Mouse (Mus musculus): ENCODE data around the gene Klk1. TPM values are rescaled to one million over a fixed set of nuclear protein-coding genes. Genes with fewer than 3 reads are reported as not detected.
"Not testable (repeated sequence)": the region's sequence is repeated elsewhere in the genome, so short reads cannot be mapped to it uniquely, and the experiment has no call there.

The Klk1 gene
- total RNA-seq, 2 experiments from 2014 or later = not detected

DNA sequence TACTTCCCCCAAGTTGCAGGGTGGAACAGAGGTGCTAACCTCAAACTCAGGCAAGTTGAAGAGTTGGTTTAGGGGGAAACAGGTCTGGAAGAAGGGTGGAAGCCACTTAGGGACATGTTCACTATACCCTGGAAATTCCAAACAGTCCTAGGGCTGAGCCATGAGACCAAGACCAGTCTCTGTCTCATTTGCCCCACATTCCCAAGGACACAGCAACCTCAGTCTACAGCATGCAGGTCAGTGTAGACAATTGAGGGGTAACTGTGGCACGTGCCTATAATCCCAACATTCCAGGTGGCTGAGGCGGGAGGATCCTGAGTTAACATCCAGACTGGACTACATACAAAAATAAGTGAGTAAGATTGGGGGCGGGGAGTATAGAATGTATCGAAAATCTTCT lies 24.1 kb downstream of the Klk1 start:
- DNase-seq (ENCODE audit: low spot score in 2 of 2) = no peak
- intact Hi-C loops (cut with DNase I) = no loop called here

DNA sequence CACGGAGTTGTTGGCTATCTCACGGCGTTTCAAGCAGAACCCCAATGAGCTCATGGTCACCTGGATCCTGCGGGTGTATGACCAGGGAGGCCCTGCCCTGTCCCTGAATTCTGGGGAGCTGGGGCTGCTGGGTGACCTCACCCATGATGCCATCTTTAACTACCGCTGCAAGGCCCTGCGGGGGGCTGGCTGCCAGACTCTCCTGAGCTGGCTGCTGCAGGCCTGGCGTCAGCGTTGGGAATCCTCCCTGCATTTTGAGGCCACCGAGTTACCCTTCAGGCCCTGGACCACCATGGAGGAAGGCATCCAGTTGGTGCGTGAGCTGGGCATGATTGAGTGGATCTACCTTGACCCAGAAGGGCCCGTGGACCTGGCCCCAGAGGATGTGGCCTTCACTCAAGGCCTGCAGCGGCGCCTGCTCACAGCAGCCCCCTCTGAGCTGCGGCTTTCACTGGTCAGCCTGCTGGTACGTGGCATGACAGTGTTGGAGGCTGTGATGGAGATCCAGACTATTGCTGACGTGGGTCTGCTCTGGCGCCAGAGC lies 25.6 kb downstream of the Klk1 start:
- intact Hi-C loops (cut with DNase I); DNase-seq (ENCODE audit: low spot score in 2 of 2): not testable (repeated sequence)

DNA sequence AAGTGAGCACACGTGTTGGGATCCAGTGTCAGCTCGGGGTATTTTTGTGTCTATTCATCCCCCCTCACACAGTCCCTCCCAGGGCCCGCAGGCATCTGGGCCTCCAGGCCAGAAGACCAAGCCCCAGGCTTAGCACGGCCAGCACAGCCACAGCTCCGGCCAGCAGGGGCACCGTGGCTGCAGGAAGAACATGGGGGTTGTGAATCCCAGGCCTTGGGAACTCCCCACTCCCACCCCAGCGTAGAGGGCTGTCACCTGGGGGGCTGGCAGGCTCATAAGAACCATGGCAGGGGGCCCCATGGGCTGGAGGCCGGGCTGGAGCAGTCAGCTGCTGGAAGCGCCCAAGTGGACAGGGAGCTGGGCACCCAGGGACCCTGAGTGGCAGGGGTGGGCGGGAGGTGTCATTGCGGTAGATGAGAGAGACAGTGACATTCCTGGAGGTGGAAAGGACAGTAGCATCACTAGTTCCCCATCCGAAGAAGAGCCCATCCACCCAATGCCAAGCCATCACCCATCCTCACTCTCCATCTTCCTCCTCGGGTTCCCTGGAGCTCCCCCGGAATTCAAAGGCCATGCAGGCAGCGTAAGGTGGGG lies 28.0 kb downstream of the Klk1 start:
- DNase-seq (ENCODE audit: low spot score in 2 of 2) = no peak
- intact Hi-C loops (cut with DNase I) = no loop called here

DNA sequence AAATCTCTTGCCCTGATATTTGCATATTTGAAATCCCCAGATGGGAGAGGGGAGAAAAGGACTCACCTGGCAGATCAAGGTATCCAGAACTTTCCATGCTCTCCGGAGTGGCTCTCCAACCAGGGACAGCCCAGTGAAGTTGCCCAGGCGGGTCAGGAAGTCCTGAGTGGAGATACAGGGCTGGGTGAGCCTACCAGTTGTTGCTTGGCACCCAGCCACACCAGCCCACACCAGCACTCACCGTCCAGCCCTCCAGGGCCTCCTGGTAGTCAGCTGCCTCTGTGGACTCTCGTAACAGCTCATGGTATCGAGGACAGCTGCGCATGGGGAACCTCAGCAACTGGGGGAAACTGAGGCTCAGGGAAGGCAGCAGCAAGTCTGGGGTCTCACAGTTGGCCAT lies 29.8 kb downstream of the Klk1 start:
- intact Hi-C loops (cut with DNase I) = loop anchor here (5.0 kb wide), 1 partner anchor 222 kb away; no protein-coding TSS in a partner anchor
- no peak for DNase-seq (ENCODE audit: low spot score in 2 of 2)

DNA sequence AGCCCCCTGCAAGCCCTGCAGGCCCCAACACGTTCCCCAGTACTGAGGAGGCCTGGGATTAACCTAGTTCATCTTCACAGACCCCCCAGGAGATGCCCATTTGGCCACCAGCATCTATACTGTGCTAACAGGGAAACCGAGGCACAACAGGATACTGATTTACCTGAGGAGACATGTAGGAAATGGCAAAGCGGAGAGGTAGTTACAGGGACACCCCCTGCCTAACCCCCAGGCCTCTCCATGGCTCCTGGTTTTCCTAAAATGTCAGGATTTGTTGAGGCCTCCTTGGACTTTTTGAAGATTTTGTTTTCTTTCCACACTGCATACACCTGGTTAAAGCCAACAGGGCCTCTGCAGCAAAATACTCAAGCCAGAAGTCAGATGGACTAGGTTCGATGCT lies 32.1 kb downstream of the Klk1 start, which contains the start of gene Acp4:
Gene Acp4 (minus strand): TSS at position 101 of the 400 bp plus-strand sequence.
- intact Hi-C loops (cut with DNase I) = loop anchor here (5.0 kb wide), 1 partner anchor 220 kb away; no protein-coding TSS in a partner anchor
- no peak for DNase-seq (ENCODE audit: low spot score in 2 of 2)

DNA sequence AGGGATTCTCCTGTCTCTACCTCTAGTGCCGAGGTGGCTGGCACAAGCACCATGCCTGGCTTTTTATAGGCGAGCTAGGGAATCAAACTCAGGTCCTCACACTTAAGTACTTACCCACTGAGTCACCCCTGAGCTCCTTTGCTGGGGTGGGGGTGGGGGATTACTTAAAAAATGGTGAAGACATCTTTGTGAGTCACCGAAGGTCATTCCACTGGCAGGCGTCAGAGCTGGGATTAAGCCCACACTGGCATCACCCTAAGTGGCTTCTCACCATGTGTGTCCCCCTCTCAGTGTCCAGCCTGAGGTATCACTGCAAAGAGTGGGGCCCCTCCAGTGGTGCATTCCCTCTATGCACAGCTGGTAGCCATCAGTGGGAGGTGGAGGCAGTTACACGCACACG lies 35.2 kb downstream of the Klk1 start:
- intact Hi-C loops (cut with DNase I) = loop anchor here (5.0 kb wide), 1 partner anchor 57 kb away; no protein-coding TSS in a partner anchor
- DNase-seq (ENCODE audit: low spot score in 2 of 2) = no peak

DNA sequence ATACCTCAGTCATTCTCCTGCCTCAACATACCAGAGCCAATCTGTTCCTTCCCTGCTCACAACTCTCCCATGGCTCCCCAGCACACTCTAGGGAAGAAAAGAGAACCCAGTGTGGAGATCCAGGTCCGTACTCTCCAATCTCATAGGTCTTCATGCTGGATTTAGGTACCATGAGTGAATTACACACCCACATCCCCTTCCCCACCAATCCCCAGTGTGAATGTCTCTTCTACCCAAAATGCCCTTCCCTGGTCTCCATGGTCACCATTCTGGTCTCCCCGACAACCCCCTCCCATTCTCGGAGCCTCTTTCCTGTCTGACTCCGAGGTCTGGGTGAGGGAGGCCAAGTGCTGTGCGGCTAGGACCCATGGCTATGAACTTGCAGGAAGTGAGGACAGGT lies 36.0 kb downstream of the Klk1 start, which contains the start of gene Gm15517:
Gene Gm15517 (plus strand): TSS at position 301 of the 400 bp plus-strand sequence.
- no peak for DNase-seq (ENCODE audit: low spot score in 2 of 2)
- intact Hi-C loops (cut with DNase I) = loop anchor here (5.0 kb wide), 1 partner anchor 56 kb away; no protein-coding TSS in a partner anchor

DNA sequence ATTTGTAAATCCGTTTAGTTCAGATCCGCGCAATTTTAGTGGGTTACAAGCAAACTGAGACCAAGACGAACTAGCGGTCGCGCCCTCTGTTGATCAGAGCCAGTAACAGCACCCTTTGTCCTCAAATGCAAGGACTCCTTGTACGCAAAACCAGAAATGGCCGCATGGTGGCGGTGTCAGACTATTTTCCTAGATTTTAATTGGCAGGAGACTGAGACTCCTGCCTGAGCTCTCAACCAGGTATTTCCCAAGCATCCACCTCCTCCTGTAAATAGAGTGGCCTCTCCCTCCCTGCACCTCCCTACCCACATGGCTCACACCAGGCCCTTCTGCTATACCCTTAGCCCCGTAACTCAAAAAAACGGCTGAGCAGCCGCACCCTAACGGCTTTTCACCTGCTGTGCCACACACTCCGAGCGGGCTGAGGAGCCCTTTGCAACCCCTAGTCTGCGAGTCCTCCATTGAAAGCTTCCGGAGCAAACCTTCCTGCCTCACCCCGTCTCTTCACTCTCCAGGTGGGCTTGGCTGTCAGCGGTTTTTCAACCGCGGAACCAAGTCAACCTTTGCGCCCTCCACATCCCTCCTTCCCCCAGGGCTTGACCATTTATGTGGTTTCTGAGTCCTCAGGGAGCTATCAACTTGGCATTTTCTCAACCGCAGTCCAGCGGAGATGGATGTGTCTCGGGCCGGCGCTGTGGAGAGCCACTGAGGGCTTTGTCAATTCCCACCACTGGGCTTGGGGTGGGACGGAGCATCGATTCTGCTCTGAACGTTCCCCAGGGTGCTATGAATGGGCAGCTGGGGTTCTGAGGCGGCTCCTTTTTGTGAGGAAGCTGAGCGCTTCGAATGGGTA lies 37.9 kb downstream of the Klk1 start:
- intact Hi-C loops (cut with DNase I) = loop anchor here (1.0 to 5.0 kb wide), 2 partner anchors 54 to 88 kb away; no protein-coding TSS in a partner anchor
- peak; percentile 97 to 99 for DNase-seq (ENCODE audit: low spot score in 2 of 2)

DNA sequence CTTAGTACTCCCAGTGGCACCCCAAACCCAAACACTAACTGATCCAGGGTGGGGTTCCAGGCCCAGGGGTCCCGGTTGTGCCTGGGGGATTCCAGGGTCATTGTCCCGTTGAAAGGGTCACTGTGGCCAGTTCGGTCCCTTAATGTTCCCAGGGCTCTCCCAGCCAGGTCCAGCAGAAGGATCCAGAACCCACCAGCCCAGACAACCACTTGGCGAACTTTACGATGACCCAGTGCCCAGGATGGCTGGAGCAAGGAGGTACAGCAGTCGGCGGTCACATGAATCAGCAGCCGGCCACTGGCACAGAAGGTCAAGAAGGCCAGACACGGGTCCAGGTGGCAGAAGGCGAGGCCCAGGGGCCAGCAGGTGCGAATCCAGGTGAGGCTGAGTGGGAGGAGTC lies 43.0 kb downstream of the Klk1 start:
- intact Hi-C loops (cut with DNase I) = no loop called here
- DNase-seq (ENCODE audit: low spot score in 2 of 2) = no peak

DNA sequence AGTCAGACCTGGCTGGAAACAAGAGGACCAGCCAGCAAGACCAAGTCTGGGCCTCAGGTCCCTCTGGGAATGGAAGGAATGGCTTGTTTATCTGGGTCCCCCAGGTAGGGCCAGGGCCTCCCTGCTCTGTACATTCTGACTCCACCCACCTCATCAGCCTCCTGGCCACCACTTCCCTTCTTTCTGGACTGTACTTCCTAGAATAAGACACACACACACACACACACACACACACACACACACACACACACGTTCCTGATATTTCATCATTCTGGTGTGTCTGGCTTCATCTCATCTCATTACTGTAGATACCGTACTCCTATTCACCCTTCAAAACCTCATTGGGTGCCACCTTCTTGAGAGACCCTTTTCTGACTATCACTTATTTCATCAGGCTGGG lies 44.2 kb downstream of the Klk1 start:
- intact Hi-C loops (cut with DNase I) = no loop called here
- no peak for DNase-seq (ENCODE audit: low spot score in 2 of 2)

DNA sequence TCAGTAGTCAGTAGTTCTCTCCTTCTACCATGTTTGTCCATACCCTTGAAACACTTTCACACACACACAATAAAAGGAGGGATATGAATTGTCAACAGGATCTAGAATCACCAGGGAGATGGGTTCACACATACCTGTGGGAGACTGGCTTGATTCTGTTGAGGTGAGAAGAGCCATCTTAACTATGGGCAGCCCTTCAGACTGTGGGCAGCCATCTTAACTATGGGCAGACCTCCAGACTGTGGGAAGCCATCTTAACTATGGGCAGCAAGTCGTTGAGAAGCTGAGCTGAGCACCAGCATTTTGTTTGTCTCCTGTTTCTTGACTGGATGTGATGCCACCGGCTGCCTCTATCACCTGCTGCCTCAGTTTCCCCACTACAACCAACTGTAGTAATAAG lies 46.1 kb downstream of the Klk1 start:
- intact Hi-C loops (cut with DNase I) = no loop called here
- peak in 1 of 2 experiments; percentile 8 for DNase-seq (ENCODE audit: low spot score in 2 of 2)

DNA sequence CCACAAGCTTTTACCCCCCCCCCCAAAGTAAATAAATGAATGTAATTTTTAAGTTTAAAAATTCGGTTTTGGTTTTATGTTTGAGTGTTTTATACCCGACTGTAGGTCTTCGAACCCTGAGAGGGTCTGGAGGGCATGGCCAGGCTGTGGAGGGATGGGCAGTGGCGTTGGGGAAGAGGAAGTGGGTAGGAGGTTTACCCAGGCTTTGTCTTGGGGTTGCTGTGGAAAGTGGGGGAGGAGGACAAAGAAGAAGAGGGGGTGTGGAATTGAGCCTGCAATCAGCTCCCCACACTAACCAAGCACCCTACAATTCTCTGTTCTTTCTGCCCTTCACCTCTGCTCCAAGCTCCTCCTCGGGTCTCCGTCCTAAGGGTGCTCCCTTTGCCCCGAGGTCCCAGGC lies 47.4 kb downstream of the Klk1 start:
- intact Hi-C loops (cut with DNase I) = no loop called here

DNA sequence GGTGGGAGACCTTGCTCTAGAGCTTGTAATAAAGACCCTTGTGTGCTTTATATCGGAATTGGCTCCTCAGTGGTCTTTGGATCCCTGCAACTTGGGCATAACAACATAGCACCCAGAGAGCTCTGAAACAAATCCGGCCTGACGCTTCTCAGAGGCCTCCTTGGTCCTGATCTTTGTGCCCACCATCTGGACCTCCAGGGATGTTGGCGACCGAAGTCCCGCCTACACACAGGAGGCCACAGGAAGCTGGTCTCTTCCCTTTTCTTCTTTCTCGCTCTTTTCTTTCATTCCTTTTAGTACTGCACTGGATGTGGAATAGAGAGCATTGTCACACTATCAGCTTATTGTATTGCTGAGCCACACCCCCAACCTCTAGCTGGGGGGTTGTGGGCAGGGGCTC lies 48.3 kb downstream of the Klk1 start:
- DNase-seq (ENCODE audit: low spot score in 2 of 2) = no peak
- intact Hi-C loops (cut with DNase I) = no loop called here

More for the DNA sequence above, 47.4 kb downstream of the Klk1 start:
- no peak for DNase-seq (ENCODE audit: low spot score in 2 of 2)

DNA sequence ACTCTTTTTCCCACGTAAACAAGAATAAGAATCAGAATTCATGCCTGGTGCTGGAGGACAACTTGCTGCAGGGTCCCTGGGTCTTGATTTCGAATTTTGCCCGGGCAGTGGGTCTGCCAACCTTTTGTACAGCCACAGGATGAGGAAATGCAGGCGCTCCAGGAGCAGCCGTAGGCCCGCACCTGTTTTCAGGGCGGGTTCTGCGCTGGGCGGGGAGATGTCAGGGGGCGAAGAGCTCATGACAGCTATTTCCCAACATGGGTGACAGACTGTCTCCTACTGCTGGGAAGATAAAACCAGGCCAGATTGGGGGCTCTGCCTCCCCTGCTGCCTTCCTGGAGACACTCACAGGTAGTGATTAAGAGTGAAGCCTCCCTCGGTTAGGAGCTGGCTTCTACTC lies 48.9 kb downstream of the Klk1 start:
- DNase-seq (ENCODE audit: low spot score in 2 of 2) = no peak
- intact Hi-C loops (cut with DNase I) = no loop called here

DNA sequence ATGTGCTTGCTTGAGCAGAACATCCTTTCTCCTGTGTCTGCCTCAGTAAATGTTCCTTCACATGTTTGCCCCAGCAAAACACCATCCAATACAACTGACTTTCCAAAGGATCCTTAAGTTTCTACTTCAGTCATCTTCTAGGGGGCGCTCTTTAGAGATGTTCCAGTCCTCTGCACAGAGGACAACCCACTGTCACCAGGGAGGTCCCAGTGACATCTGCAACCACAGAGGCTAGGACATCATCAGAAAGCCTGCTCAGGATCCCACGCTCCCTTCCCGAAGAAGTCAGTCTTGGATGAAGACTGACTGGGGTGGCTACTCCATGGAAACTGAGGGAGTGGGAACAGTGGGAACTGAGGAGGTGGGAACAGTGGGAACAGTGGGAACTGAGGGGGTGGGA lies 50.4 kb downstream of the Klk1 start:
- intact Hi-C loops (cut with DNase I) = no loop called here
- no peak for DNase-seq (ENCODE audit: low spot score in 2 of 2)

DNA sequence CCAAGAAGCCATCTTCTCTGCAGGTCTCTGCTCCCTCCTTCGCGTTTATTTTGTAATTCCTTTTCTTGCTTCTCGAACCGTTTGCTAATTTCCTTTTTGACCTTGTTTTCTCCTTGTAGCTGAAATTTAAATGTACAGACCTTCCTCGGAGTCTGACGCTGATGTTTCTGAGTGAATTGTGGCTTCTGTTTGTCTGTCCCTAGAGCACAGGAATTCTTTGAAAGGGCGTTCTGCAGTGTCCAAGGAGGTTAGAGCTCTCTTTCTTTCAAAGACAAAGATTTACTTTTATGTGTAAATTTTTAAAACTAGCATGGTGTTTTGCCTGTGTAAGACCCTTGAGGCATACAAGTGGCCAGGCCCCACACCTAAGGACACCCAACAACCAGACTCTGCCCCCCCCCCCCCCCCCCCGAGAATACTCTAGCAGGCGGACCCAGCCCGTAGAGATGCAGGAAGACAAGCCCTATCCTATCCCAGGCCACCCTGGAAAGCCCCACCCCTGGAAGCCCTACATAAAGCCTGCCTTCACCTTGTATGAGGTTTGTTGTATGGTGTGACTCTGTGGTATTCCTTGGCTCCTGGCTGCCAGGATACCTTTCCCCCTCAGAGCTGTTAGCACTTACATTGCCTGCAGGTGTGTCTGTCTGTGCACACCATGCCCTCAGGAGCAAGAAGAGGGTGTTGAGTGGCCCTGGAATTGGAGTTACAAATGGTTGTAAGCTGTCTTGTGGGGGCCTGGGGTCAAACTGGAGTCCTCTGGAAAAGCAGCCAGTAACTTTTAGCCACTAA lies 51.5 kb downstream of the Klk1 start:
- intact Hi-C loops (cut with DNase I) = no loop called here

DNA sequence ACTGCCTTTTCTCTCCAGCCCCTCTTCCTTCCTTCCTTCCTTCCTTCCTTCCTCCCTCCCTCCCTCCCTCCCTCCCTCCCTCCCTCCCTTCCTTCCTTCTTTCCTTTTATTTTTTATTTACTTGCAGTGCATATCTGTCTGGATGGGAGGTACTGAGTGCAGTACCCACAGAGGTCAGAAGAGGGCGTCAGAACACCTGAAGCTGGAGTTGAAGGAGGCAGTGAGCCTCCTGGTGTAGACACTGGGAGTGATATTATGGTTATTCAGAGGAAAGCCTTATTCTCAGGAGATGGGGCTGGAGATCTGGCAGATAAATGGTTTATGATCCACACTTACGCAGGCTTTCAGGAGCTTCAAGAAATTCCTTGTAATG lies 52.1 kb downstream of the Klk1 start:
- intact Hi-C loops (cut with DNase I) = no loop called here
- DNase-seq (ENCODE audit: low spot score in 2 of 2) = peak; percentile 67 to 75

More for the DNA sequence above, 51.5 kb downstream of the Klk1 start:
- DNase-seq (ENCODE audit: low spot score in 2 of 2) = no peak

Measured in left cerebral cortex, postnatal 14 days (tissue).